Mouse (Mus musculus): Measurements from ENCODE around the gene Rimbp2.

- TF ChIP-seq CTCF (IDR thresholded peaks at IDR 0.05; ENCODE audit: extremely low read depth, insufficient read depth, insufficient read length, insufficient replicate concordance) = peak; percentile 81; the same call in 1 of the 2 replicates
- no peak for TF ChIP-seq POLR2A (IDR thresholded peaks at IDR 0.05; ENCODE audit: low read depth, low read length)
Measured at GRCm38 (mm10) chr5:128981607-128982006, 28.3 kb upstream of the Rimbp2 start.

Measured in spleen, adult 2 months (tissue).